Mouse (Mus musculus) MN1 (cell line): ENCODE data around the gene Cela1.

Experiments
- DNase-seq: peaks from one replicate; pipeline ENCODE4 v3.0.0-alpha.2; 2016; ENCODE audit warnings: low spot score

Cela1 gene

GRCm38 (mm10) chr15:100703913-100704312 lies 16.2 kb upstream of the Cela1 start:
- no peak for DNase-seq

- DNase-seq = no peak
These were observed 14.1 kb upstream of the Cela1 start for GRCm38 (mm10) chr15:100701856-100702255.

- DNase-seq = no peak
These were observed 13.4 kb upstream of the Cela1 start for GRCm38 (mm10) chr15:100701108-100701507.

GRCm38 (mm10) chr15:100700424-100700823 lies 12.7 kb upstream of the Cela1 start:
- no peak for DNase-seq

DNA sequence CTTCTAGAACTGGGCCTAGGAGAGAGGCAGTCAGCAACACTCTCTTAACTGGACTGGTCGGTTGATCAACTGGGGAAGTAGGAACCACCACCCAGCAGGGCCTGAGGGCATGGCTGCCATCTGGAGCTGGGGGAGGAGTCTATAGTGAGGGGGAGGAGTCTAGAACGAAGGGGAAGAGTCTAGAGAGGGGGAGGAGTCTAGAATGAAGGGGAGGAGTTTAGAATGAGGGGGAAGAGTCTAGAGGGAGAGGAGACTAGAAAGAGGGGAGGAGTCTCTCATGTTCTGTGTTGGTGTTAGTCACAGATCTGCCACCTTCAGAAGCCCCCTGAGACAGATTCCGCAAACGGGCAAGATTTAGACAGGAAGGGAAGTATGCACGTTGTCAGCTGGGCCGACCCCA lies 11.7 kb upstream of the Cela1 start:
- DNase-seq = no peak

DNA sequence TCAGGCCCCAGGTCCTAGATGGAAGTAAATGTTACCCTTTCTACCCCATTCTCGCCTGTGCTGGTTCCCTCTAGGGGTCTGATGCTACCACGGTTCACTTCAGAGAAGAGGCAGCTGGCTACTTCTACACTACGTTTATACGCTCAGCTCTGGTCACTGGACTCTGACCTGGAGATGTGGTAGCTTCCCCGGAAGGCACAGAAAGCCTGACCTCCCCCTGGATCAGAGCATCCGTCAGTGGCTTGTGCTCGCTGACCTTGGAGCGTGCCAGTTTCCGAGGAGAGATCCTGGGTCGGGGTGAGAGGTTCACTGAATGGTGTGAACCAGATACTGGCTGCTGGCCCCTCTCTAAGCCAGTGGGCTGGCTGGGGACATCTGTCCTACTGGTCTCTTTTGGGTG lies 10.4 kb upstream of the Cela1 start:
- DNase-seq = no peak

GRCm38 (mm10) chr15:100694406-100694805 lies 6.7 kb upstream of the Cela1 start:
- DNase-seq = no peak

DNA sequence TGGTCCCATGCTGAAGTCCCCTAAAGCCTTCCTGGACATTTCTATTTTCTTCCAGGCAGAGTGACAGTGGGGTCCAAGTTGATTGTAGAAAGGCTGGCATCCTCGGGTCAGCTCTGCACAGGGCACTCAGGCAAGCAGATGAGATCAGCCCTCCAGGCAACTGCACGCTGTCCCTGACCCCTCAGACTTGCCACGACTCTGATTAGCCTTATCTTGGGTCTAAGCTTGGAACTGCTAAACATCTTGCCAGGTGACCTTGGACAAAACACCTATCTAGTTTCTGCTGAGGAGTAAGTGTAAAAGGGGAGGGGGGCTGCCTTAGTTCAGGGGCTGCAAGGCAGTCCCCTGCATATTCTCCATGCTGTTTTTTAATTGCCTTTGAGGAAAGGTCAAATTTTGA lies 4.3 kb upstream of the Cela1 start:
- DNase-seq = no peak

DNA sequence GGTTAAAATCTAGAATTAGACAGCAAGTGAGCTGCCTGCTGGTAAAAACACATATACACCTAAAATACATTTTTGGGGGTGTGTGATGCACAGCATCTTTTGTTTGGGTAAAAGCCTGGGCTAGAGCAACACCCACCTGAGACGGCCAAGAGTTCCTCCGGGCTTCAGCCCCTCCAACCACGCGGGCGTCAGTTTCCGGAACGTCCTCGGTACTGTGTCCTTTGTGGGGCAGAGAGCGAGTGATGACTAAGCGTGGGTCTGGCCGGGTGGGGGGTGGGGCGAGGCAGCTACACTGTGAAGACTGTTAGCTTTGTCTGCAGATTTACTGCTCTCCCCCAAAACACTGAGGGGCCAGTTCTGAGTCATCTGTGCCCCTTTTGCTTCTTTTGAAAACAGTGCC lies 732 bp downstream of the Cela1 start:
- DNase-seq = peak; percentile 84

GRCm38 (mm10) chr15:100686434-100686833 lies 1.3 kb downstream of the Cela1 start:
- DNase-seq = peak; percentile 55

GRCm38 (mm10) chr15:100685849-100686248 lies 1.9 kb downstream of the Cela1 start:
- no peak for DNase-seq

DNA sequence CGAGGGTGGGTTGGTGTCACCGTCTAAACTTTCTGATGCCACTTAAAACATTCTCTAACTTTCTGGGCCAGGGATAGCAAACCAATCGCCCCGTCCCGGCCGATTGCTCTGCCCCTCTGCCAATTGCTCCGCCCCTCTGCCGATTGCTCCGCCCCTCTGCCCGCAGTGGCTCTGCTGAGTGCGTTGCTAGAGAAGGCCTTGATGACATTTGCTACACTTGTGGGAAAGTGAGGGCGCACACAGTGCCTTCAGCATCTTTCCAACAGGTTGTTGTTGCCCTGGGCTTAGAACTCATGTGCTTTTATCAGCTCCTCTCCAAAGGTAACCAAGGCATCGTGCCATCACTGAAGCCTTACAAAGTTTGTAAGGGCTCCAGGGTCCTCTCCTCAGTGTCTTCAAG lies 2.5 kb downstream of the Cela1 start:
- no peak for DNase-seq

DNA sequence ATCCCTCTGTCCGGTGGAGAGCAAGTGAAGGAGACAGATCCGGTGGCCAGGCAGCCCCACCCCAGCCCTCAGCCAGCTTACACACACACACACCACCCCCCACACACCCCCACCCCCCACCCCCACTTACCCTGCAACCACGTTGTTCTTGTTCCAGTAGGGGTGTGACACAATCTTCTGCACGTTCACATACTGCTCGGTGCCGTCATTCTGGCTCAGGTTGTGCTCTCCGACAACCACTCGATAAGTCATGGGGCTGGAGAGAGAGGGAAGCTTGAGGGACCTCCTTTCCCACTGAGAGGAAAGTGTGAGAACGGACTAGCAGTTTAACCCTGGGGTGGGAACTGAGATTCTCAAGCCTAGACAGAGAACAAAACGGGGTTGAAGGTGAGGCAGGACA lies 3.3 kb downstream of the Cela1 start:
- DNase-seq = no peak

DNA sequence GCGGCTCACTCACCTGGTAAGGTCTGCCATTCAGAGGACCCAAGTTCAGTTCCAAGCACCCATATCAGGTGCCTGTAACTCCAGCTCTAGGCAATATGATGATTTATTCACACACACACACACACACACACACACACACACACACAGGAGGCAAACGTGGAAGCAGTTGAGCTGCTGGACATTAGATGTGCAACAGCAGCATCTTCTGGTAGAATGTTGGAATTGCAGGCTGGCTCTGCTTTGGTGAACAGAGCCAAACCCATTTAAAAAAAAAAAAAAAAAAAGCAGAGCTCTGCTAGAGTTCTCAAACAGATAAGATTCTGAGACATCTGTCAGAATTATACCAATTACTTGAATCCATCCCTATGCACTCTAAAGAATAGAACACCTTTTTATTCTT lies 4.7 kb downstream of the Cela1 start:
- DNase-seq = peak; percentile 97

- DNase-seq = no peak
These were observed 6.0 kb downstream of the Cela1 start for GRCm38 (mm10) chr15:100681770-100682169.

GRCm38 (mm10) chr15:100680381-100680780 lies 7.3 kb downstream of the Cela1 start:
- no peak for DNase-seq

DNA sequence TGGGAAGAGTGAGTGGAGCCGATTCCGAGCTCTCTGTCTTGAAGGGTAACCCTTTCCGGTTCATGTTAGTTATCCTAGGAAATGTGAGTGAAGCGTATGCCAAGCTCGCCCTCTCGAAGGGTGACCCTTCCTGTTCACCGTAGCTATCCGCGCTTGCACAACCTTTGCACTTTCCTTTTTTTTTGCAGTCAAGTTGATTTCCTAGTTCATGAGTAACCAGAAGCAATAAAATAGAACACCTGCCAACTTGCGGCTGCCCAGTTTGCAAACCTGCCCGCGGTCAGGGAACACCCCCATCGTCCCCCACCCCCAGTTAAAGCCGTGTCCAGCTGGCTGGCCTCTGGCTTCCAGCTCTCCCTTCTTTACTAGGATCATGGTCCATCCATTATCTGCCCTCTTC lies 8.7 kb downstream of the Cela1 start:
- DNase-seq = no peak

- no peak for DNase-seq
These were observed 9.1 kb downstream of the Cela1 start for GRCm38 (mm10) chr15:100678581-100678980.

GRCm38 (mm10) chr15:100677675-100678074 lies 10.0 kb downstream of the Cela1 start:
- no peak for DNase-seq

DNA sequence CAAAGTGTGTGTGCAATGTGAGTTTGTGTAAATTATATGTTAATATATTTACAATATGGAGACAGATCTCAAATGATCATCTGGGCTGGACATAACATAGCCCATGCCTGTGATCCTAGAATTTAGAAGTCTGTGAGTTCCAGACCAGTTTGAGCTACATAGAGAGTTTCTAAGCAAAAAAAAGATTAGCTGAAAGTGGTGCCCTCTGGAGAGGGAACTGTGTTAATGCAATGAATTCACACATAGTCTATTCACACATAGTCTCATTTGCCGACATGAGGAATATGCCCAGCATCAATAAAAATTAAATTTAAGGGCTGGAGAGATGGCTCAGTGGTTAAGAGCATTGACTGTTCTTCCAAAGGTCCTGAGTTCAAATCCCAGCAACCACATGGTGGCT lies 11.2 kb downstream of the Cela1 start:
- DNase-seq = no peak

GRCm38 (mm10) chr15:100675486-100675885 lies 12.2 kb downstream of the Cela1 start:
- DNase-seq = no peak

DNA sequence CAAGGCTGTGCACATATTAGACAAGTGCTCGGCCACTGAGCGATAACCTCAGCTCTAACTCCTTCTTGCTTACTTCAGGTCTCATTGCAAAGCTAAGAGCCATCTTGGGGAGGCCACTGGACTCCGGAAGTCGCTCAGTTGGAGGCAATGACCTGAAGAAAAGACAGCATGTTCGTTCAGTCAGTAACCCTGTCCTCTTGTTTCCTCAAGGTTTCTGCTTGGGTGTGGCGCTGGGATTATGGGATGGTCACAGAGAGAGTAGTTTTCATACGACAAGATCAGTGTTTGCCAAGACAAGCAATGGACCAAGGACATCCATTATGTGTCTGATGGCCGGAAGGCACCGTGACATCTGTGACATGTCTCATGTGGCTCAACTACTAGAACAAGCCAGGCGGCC lies 13.2 kb downstream of the Cela1 start:
- DNase-seq = no peak

DNA sequence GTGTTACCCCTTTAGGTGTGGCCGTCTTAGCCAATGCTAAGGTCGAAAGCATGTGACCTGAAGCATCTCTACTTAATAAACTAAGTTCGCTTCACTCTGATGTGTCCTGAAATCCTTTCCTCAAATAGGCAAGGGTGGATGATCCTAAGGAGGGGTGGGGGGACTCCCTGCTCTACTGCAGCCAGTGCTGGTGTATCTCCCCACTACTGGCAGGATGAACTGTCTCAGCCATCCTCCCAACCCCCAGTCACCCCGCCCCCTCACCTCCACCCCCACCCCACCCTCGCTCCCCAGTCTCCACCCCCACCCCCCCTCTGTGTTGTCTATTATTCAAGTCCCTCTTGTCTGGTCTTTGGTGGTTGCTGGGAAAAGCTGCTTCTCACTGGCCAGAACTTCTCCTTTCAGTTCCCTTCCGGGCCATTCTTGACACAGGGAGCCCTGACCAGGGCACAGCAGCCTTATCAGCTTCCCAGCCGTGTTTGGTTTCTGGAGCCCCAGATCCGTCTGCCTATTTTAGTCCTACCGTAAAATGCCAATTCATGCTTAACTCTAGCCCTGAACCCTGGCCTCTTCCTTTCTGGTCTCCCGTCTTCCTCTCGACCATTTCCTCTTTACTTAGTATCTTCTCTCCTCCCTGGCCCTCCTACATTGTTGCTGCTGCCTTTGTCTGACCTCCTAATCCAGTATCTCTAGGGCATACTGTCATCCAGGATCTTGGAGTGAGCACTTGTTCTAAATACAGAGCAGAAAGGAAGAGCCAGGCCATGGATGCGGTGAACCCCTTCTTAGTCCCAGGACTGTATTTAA lies 13.9 kb downstream of the Cela1 start:
- no peak for DNase-seq

DNA sequence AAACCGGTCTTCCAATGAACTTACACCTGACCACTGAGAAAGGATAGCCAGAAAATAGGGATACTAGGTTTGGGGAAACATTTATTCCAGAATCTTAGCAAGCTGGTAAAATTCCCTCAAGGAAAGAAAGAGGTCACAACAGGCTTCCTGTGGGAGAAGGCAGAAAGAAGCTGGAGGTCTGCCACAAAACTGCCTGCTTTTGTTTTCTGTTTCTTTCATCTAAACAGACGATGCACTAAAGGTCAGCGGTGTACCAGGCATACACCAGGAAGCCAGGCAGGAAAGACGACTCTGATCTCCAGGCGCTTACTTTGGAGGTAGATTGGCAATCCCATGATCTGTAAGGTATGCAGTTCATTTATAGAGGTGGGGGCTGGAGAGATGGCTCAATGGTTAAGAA lies 16.9 kb downstream of the Cela1 start:
- DNase-seq = no peak
